Mouse (Mus musculus) cerebellum, postnatal 14 days (tissue): ENCODE measurements around the gene Cxcl10.

Experiments
- DNase-seq, 2 experiments: peaks; one replicate each; pipeline ENCODE4 v3.0.0; 2021; ENCODE audit warnings: mixed read lengths in 2 of 2

Gene Cxcl10

DNA sequence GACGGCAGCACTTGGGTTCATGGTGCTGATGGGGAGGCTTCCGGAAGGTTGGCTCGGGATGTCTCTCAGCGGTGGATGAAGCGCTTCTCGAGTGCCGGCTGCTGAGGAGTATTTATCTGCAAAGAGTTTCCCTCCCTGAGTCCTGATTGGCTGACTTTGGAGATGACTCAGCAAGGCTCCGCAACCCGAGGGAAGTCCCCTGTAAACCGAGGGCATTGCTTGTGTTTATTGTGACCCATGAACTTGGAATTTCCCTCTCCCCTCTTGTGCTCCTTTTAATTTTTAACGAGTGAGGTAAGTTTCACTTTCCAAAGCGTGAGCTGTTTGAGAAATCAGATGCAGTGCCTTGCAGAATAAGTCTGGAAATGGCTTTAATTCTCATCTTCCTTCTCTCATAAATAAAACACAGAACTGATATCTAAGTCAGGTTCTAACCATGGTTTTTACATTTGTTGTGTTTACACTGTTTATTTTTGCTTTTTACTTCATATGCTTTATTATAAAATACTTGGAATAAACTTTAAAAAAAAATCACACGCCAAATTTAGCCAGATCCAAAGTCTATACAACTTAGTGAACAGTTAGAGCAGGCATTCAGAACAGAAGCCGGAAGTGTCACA, at the start of gene Cxcl10:
Gene Cxcl10, minus strand, starts transcription at position 96 of the 620 bp plus-strand sequence.
- DNase-seq, result peak; percentile 27 to 39

GRCm38 (mm10) chr5:92398153-92398552, 49.5 kb upstream of the Cxcl10 start:
- peak; percentile 83 to 91 for DNase-seq

DNA sequence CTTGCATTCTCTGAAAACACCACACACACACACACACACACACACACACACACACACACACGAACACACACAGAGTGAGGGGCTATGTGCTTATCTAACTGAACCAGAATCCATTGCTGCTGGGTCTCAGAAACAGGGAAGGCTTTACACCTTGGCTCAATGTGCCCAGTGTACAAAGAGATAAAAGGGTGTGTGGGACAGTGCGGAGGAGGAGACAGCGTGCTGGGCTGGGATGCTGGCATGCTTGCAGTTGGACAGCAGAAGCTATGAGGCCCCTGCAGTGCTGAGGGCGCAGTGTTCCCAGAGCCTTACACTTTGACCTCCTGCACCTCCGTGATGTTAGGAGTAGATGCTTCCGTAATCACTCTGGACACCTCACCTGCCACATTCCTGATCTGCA, 47.8 kb upstream of the Cxcl10 start:
- no peak for DNase-seq

- no peak for DNase-seq
Observed at GRCm38 (mm10) chr5:92395764-92396163, 47.1 kb upstream of the Cxcl10 start.

DNA sequence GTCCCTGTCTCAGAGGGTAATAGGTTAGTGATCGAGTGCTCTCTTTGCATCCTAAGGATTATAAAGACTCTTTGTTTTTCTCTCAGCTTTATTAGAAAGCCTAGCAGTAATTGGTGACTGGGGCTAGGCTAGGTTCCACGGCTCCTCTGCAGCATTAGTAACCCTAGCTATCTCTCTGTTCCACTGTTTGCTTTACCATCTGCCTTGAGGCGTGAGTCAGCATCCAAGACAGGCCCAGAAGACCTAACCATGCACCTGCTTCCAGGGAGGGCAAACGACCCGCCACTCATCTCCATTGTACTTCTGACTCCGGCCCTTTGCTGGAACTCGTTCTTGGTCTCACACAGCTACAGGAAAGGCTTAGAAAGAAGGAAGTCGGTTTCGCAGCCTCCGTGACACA, 45.2 kb upstream of the Cxcl10 start:
- DNase-seq, result no peak

DNA sequence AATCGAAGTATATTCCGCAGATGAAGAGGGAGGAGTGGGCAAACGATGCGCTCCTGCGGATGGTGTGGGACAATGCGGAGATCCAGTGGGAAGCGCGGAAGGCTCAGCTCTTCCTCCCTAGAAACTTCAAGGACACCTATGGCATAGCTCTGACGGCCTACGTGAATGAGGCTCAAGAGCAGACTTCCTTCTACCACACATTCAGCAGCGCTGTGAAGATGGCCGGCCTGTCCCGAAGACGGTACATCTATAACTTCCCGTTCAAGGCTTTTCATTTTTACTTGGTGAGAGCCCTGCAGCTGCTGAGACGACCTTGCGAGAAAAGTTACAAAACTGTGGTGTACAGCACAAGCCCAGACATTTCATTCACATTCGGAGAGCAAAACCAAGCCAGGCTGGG, 43.9 kb upstream of the Cxcl10 start:
- no peak for DNase-seq

DNA sequence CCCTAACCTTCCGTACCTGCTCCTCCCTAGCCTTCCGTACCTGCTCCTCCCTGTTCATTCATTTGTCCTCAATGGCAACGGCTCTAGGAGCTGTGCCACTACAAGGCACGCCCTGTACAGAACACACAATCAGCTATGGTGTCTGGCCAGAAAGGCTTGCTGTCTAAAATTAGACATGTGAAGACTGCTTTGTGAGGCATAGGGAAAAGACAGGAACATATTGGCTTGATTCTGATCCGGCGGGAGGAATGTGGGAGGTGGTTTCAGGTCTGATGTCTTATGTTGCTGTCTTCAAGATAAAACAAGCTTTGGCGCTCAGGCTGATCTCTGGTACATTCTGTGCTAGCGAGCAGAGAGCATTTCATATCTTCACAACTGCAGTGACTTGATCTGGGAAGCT, 41.9 kb upstream of the Cxcl10 start:
- DNase-seq, result no peak

- DNase-seq, result no peak
Observed at GRCm38 (mm10) chr5:92389977-92390376, 41.3 kb upstream of the Cxcl10 start.

DNA sequence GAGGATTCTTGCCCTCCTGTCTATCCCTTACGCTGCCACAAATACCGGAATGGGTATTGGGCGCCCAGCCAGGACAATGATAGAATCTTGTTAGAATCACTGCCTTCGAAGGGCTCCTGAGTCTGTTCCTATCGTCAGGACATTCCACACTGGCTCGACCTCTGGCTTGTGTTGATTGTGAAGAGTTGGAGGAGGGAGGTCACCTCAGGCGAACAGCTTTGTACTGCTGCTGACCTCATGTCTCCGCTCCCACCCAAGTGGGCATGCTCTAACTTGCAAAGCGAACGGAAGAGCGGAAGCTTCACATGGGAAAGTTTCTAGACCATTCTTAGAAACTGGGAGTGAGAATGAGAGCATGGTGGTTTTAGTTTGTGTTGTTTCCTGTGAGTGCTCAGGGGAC, 38.7 kb upstream of the Cxcl10 start:
- DNase-seq, result peak; percentile 15 to 43

DNA sequence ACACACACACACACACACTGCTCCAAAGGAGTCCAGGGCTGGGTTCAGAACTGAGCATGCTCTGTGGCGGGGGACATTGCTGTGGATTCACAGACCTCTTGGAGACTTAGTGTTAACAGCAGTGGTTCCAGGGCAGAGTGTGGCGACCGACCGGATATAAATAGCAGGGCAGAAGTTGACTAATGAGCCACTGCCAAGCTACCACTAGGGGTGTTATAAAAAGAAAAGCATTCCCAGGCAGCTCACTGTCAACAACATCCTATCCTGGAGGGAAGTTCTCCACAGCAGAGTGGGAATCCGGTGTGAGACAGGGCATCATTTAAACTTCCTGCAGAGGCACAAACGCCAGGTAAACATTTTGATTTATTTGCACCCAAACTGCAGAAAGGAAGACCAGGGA, 38.0 kb upstream of the Cxcl10 start:
- no peak for DNase-seq

GRCm38 (mm10) chr5:92386102-92386501, 37.4 kb upstream of the Cxcl10 start:
- no peak for DNase-seq

DNA sequence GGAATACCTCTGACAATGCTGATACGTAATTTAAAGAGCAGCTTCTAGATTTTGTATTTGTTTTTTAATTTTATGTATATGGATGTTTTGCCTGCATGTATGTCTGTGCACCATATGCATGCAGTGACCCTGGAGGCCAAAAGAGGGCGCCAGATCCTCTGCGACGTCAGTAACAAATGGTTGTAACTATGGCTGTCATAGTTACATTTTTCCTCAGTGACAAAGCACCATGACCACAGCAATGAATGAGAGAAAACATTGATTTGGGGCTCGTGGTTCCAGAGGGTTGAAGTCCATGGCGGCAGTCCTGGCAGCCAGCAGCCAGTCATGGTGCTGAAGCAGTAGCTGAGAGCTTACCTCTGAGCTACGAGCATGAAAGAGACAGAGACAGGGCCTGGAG, 36.2 kb upstream of the Cxcl10 start:
- DNase-seq, result peak; percentile 16 to 44

DNA sequence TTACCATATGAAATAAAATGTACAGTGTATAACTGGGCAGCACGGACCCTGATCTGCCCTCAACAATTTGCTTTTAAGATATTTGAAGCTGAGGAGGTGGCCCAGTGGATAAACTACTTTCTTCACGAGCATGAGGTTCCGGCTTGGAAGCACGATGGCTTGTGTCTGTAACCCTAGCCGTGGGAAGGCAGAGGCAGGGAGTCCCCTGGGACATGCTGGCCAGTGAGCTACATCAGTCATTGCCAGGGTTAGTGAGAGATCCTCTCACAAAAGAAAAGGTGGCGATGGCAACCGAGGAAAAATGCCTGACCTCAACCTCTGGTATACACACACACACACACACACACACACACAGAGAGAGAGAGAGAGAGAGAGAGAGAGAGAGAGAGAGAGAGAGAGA, 35.1 kb upstream of the Cxcl10 start:
- no peak for DNase-seq

- DNase-seq, result no peak
Observed at GRCm38 (mm10) chr5:92382349-92382679, 33.6 kb upstream of the Cxcl10 start.

DNA sequence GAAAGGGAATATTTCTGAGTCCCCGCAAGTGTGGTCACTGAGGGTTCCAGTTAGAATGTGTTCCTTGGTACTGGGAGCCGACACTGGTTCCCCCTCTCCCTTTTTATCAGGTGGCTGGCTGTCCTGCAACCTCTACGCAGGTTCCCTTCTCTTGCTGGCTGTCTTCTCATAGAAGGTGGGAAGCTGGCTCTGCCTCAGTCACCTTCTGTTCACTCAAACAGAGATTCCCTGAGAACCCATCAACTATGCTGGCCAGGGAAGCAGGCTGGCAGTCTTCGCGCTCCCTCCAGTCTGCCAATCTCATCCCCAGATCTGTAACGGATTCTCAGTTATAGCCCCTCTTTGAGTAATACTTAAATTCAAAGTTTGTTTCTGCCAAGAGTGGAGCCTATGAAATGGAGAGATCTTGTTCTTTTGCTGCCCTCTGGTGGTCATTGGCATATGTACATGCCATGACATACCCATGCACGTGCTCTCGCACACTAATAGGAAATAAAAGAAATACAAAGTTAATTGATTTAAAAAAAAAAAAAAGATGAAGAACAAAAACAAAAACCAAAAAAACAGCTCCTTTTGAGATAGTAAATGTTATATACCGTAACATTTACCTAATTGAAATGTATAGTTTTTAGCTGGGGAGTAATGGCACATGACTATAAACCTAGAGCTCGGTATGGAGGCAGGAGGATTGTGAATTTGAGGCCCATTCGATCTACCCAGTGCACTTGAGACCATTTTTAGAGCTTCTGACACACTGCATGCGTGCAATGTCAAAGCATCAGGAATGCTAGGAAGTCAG, 33.1 kb upstream of the Cxcl10 start:
- DNase-seq, result peak; percentile 87 to 90

- no peak for DNase-seq
Observed at GRCm38 (mm10) chr5:92376795-92377405, 28.2 kb upstream of the Cxcl10 start.

- no peak for DNase-seq
Observed at GRCm38 (mm10) chr5:92375368-92375767, 26.7 kb upstream of the Cxcl10 start.

GRCm38 (mm10) chr5:92374721-92375142, 26.0 kb upstream of the Cxcl10 start:
- peak; percentile 54 to 55 for DNase-seq

GRCm38 (mm10) chr5:92372605-92373004, 23.9 kb upstream of the Cxcl10 start:
- DNase-seq, result no peak

- DNase-seq, result peak in 1 of 2 experiments; percentile 10
Observed at GRCm38 (mm10) chr5:92371361-92371976, 22.8 kb upstream of the Cxcl10 start.

GRCm38 (mm10) chr5:92370891-92371290, 22.2 kb upstream of the Cxcl10 start:
- no peak for DNase-seq

- DNase-seq, result peak in 1 of 2 experiments; percentile 7
Observed at GRCm38 (mm10) chr5:92370392-92370791, 21.7 kb upstream of the Cxcl10 start.

GRCm38 (mm10) chr5:92369151-92369994, 20.7 kb upstream of the Cxcl10 start:
- DNase-seq, result peak; percentile 79 to 88
